Mouse (Mus musculus) cerebellum, postnatal 4 days (tissue): Measurements from ENCODE around the gene Btbd3.

Experiments used
- DNase-seq, 2 experiments: peaks; one replicate each; pipeline ENCODE4 v3.0.0; 2022; ENCODE audit warnings: low spot score in 2 of 2, mixed read lengths in 1 of 2

Gene Btbd3

GRCm38 (mm10) chr2:138388591-138388990 is 132.2 kb downstream of the Btbd3 start:
- no peak for DNase-seq

GRCm38 (mm10) chr2:138403046-138403445 is 146.7 kb downstream of the Btbd3 start:
- DNase-seq: no peak

GRCm38 (mm10) chr2:138405753-138406528 is 149.6 kb downstream of the Btbd3 start:
- DNase-seq: peak in 1 of 2 experiments; percentile 28

GRCm38 (mm10) chr2:138406703-138407102 is 150.3 kb downstream of the Btbd3 start:
- no peak for DNase-seq

GRCm38 (mm10) chr2:138412537-138412936 is 156.2 kb downstream of the Btbd3 start:
- no peak for DNase-seq

GRCm38 (mm10) chr2:138422321-138422720 is 166.0 kb downstream of the Btbd3 start:
- DNase-seq: no peak

- DNase-seq: no peak
Measured at GRCm38 (mm10) chr2:138431991-138432390, 175.6 kb downstream of the Btbd3 start.

- DNase-seq: no peak
Measured at GRCm38 (mm10) chr2:138446466-138446865, 190.1 kb downstream of the Btbd3 start.

- no peak for DNase-seq
Measured at GRCm38 (mm10) chr2:138446943-138447342, 190.6 kb downstream of the Btbd3 start.

- no peak for DNase-seq
Measured at GRCm38 (mm10) chr2:138447681-138448080, 191.3 kb downstream of the Btbd3 start.

- DNase-seq: no peak
Measured at GRCm38 (mm10) chr2:138468046-138468572, 211.7 kb downstream of the Btbd3 start.

GRCm38 (mm10) chr2:138473407-138473806 is 217.0 kb downstream of the Btbd3 start:
- DNase-seq: no peak

GRCm38 (mm10) chr2:138476486-138476885 is 220.1 kb downstream of the Btbd3 start:
- DNase-seq: no peak

- DNase-seq: no peak
Measured at GRCm38 (mm10) chr2:138477278-138477677, 220.9 kb downstream of the Btbd3 start.

GRCm38 (mm10) chr2:138482541-138482940 is 226.2 kb downstream of the Btbd3 start:
- no peak for DNase-seq

- DNase-seq: no peak
Measured at GRCm38 (mm10) chr2:138484871-138485270, 228.5 kb downstream of the Btbd3 start.

- no peak for DNase-seq
Measured at GRCm38 (mm10) chr2:138490688-138491405, 234.5 kb downstream of the Btbd3 start.

- DNase-seq: no peak
Measured at GRCm38 (mm10) chr2:138492176-138492575, 235.8 kb downstream of the Btbd3 start.

- DNase-seq: no peak
Measured at GRCm38 (mm10) chr2:138503866-138504380, 247.6 kb downstream of the Btbd3 start.

GRCm38 (mm10) chr2:138515531-138515930 is 259.2 kb downstream of the Btbd3 start:
- no peak for DNase-seq

GRCm38 (mm10) chr2:138528461-138528860 is 272.1 kb downstream of the Btbd3 start:
- DNase-seq: no peak

- no peak for DNase-seq
Measured at GRCm38 (mm10) chr2:138531160-138531967, 275.0 kb downstream of the Btbd3 start.
